Mouse (Mus musculus) left cerebral cortex, adult 18-20 months (tissue): ENCODE measurements around the gene S100a1. TPM values are rescaled to one million over a fixed set of nuclear protein-coding genes. Genes with fewer than 3 reads are reported as not detected.

Source experiments
- DNase-seq, 2 experiments: peaks; one replicate each; pipeline ENCODE4 v3.0.0; 2021 to 2022; ENCODE audit warnings: low spot score in 2 of 2, mixed read lengths in 1 of 2
- long read RNA-seq, 2 experiments: library from polyadenylated mRNA; stranded (forward); transcript quantifications; one replicate each; pipeline ENCODE4 v2.0.0; 2021
- total RNA-seq, 2 experiments: library from RNA; stranded (reverse); gene quantifications; 2 replicates each; pipeline ENCODE4 v1.2.3; 2021

S100a1 gene
- 100 to 1,000 TPM; 127 to 133 TPM for total RNA-seq
- long read RNA-seq, experiment 1, transcript S100a1-201 (3 exons, 677 nt) = major isoform, 83 of 91 reads
- long read RNA-seq, experiment 1, partial matches to known transcripts = 3 of 91 reads
- long read RNA-seq, experiment 1, other reads (novel, unspliced or antisense) = 5 of 91 reads
- long read RNA-seq, experiment 2, transcript S100a1-201 (3 exons, 677 nt) = major isoform, 92 of 102 reads
- long read RNA-seq, experiment 2, partial matches to known transcripts = 5 of 102 reads
- long read RNA-seq, experiment 2, other reads (novel, unspliced or antisense) = 4 of 102 reads

GRCm38 (mm10) chr3:90513796-90514590, at the start of gene S100a1, which contains the start of gene S100a13:
Gene S100a1, minus strand, starts transcription at chr3:90514392.
Gene S100a13, plus strand, starts transcription at chr3:90514435.
- peak; percentile 39 to 56 for DNase-seq

- DNase-seq = no peak
Measured at GRCm38 (mm10) chr3:90560008-90560628, 45.9 kb upstream of the S100a1 start, which contains the start of gene S100a3. Gene S100a3, plus strand, starts transcription at chr3:90560578.

GRCm38 (mm10) chr3:90555954-90556353, 41.8 kb upstream of the S100a1 start:
- DNase-seq = peak; percentile 12 to 14

GRCm38 (mm10) chr3:90552231-90552630, 38.0 kb upstream of the S100a1 start:
- no peak for DNase-seq

- no peak for DNase-seq
Measured at GRCm38 (mm10) chr3:90550421-90550790, 36.2 kb upstream of the S100a1 start.

GRCm38 (mm10) chr3:90549676-90550420, 35.7 kb upstream of the S100a1 start:
- DNase-seq = no peak

GRCm38 (mm10) chr3:90540904-90541303, 26.7 kb upstream of the S100a1 start:
- DNase-seq = no peak

- DNase-seq = no peak
Measured at GRCm38 (mm10) chr3:90537905-90538296, 23.7 kb upstream of the S100a1 start.

GRCm38 (mm10) chr3:90537141-90537904, 23.1 kb upstream of the S100a1 start, which contains the start of gene S100a16:
Gene S100a16, plus strand, starts transcription at chr3:90537254.
- DNase-seq = no peak

GRCm38 (mm10) chr3:90535446-90535845, 21.3 kb upstream of the S100a1 start:
- no peak for DNase-seq

- DNase-seq = no peak
Measured at GRCm38 (mm10) chr3:90531713-90532112, 17.5 kb upstream of the S100a1 start.

GRCm38 (mm10) chr3:90527291-90527873, 13.2 kb upstream of the S100a1 start:
- no peak for DNase-seq

- no peak for DNase-seq
Measured at GRCm38 (mm10) chr3:90526580-90526979, 12.4 kb upstream of the S100a1 start, which contains the start of gene S100a14. Gene S100a14, plus strand, starts transcription at chr3:90526856.

GRCm38 (mm10) chr3:90526076-90526475, 11.9 kb upstream of the S100a1 start:
- DNase-seq = no peak

- peak in 1 of 2 experiments; percentile 45 for DNase-seq
Measured at GRCm38 (mm10) chr3:90525421-90525820, 11.2 kb upstream of the S100a1 start.

- no peak for DNase-seq
Measured at GRCm38 (mm10) chr3:90517711-90518110, 3.5 kb upstream of the S100a1 start.

GRCm38 (mm10) chr3:90515789-90516188, 1.6 kb upstream of the S100a1 start:
- DNase-seq = no peak

- no peak for DNase-seq
Measured at GRCm38 (mm10) chr3:90515242-90515641, 1.1 kb upstream of the S100a1 start.

GRCm38 (mm10) chr3:90514691-90515090, 499 bp upstream of the S100a1 start:
- no peak for DNase-seq
